Mouse (Mus musculus) testis, adult 2 months (tissue): ENCODE results near the gene Trpm6. TPM values are rescaled to one million over a fixed set of nuclear protein-coding genes. Genes with fewer than 3 reads are reported as not detected.

Experiments
- H3K27ac ChIP-seq: fragments of 200-500 bp; 2 replicates; pipeline ENCODE4 v1.5.1; 2012; ENCODE audit warnings: low read depth, low read length; ENCODE audit not compliant: control insufficient read depth, insufficient read depth
- H3K27me3 ChIP-seq: fragments of 200-500 bp; 2 replicates; pipeline ENCODE4 v1.6.1; 2012; ENCODE audit warnings: mild to moderate bottlenecking, low read length, moderate library complexity; ENCODE audit not compliant: control insufficient read depth, insufficient read depth
- H3K36me3 ChIP-seq: fragments of 200-500 bp; 2 replicates; pipeline ENCODE4 v1.6.1; 2012; ENCODE audit warnings: mild to moderate bottlenecking, low read length; ENCODE audit not compliant: control insufficient read depth, insufficient read depth
- H3K4me1 ChIP-seq: fragments of 200-500 bp; 2 replicates; pipeline ENCODE4 v1.6.1; 2012; ENCODE audit warnings: low read length; ENCODE audit not compliant: control insufficient read depth, insufficient read depth
- H3K4me3 ChIP-seq: fragments of 200-500 bp; 2 replicates; pipeline ENCODE4 v1.5.1; 2012; ENCODE audit warnings: low read depth, mild to moderate bottlenecking, low read length, moderate library complexity, mixed read lengths; ENCODE audit not compliant: control insufficient read depth
- CTCF ChIP-seq: fragments of 200-500 bp; IDR thresholded peaks from 2 replicates; pipeline ENCODE4 v1.5.1; 2012; ENCODE audit warnings: low read depth, mild to moderate bottlenecking, inconsistent platforms, low read length, moderate library complexity; ENCODE audit not compliant: control insufficient read depth, insufficient read depth, insufficient replicate concordance
- POLR2A ChIP-seq: fragments of 200-500 bp; IDR thresholded peaks from 2 replicates; pipeline ENCODE4 v1.6.1; 2012; ENCODE audit warnings: low read depth, mild to moderate bottlenecking, inconsistent platforms, low read length, moderate library complexity; ENCODE audit not compliant: control insufficient read depth
- polyA plus RNA-seq: library from polyadenylated mRNA; depleted of rRNA; stranded (reverse); fragments of >200 nt; gene quantifications from 2 replicates; pipeline ENCODE4 v1.2.3, GENCODE M21; 2012; rRNA removed

Gene Trpm6
- polyA plus RNA-seq, 1 experiment, result 8.8 TPM

DNA sequence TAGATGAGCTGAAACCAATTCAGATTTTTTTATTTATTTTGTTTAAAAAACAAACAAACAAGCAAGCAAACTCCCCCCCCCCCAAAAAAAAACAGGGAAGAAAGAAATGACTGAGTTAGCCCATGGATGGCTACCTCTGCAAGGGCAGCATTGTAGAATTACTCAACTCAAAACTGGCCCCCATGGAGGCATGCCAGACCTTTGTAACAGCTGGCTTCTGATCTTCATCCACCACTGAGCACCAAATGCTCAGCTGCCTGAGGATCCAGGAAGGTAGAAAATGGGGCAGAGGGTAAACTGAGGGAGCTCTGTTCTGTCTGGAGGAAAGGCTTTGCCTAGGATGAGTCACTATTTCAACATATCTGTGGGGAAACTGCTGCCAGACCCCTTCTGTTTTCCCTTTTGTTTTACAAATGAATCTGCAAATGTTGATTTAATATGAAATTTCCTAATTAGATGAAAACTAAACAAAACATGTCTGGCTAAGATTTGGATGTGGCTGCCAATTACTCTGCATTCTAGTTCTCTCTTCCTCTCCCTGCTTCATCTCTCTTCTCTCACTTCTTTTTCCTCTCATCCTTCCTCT is 162.1 kb downstream of the Trpm6 start:
- TF ChIP-seq POLR2A (no peak), CTCF (no peak)
- no peaks in the 10 kb centered on the region for H3K36me3 ChIP-seq
- H3K27ac ChIP-seq, result no peak overlapping the region
- no peaks in the 10 kb centered on the region for H3K4me1 ChIP-seq
- H3K27me3 ChIP-seq, result no peaks in the 10 kb centered on the region
- H3K4me3 ChIP-seq, result no peak overlapping the region

DNA sequence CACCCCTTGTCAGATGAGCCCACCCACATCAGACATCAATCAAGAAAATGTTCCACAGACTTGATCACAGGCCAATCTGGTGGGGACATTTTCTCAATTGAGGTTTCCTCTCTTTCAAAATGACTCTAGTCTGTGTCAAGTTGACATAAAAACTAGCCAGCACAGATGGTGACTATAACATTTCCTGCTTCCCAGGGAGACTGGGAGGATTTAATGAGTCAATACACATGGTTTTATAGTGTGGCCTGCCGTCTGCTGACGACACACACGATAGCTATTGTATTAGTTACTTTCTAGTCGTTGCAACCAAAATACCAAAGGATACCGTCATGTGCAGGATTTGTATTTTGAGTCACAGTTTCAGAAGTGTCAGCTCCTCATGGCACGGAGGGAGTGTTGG is 191.6 kb downstream of the Trpm6 start:
- no peaks in the 10 kb centered on the region for H3K36me3 ChIP-seq
- no peaks in the 10 kb centered on the region for H3K4me1 ChIP-seq
- H3K27me3 ChIP-seq, result no peaks in the 10 kb centered on the region
- TF ChIP-seq CTCF (no peak), POLR2A (no peak)
- no peak overlapping the region for H3K27ac ChIP-seq
- H3K4me3 ChIP-seq, result no peak overlapping the region

Other genes starting within 250 kb of the Trpm6 start
- 5.3 and 6.2 TPM in 2 replicates for gene Ostf1, start 118.2 kb upstream of the Trpm6 start, polyA plus RNA-seq
- 7.3 and 7.6 TPM in 2 replicates for gene Nmrk1, start 118.0 kb upstream of the Trpm6 start, polyA plus RNA-seq
- gene Carnmt1, start 79.2 kb upstream of the Trpm6 start, polyA plus RNA-seq, result 10.1 and 11.6 TPM in 2 replicates
- gene D030056L22Rik, start 36.8 kb upstream of the Trpm6 start, polyA plus RNA-seq, result 32.2 and 38.2 TPM in 2 replicates